Mouse (Mus musculus): ENCODE data around the gene Cd300a.

- no peak for TF ChIP-seq CTCF (IDR thresholded peaks at IDR 0.05; ENCODE audit: extremely low read depth, insufficient read depth, insufficient read length, insufficient replicate concordance)
- no peak for TF ChIP-seq POLR2A (IDR thresholded peaks at IDR 0.05; ENCODE audit: low read depth, low read length)
Observed at GRCm38 (mm10) chr11:114889991-114890518, at the start of gene Cd300a.

All from spleen, adult 2 months (tissue).